Mouse (Mus musculus) limb, embryonic 12.5 days (tissue): ENCODE measurements around the gene Rap1gap. TPM values are rescaled to one million over a fixed set of nuclear protein-coding genes. Genes with fewer than 3 reads are reported as not detected.

Source experiments
- ATAC-seq: fragments of 200-750 bp; cut with Nextera tagmentation; 2 replicates; pipeline ENCODE4 v1.8.0; 2017; ENCODE audit warnings: low read depth, moderate TSS enrichment; ENCODE audit not compliant: insufficient number of reproducible peaks, insufficient read depth, low FRiP score, low TSS enrichment
- H3K27ac ChIP-seq: fragments of 300-500 bp; sonication (generic); 2 replicates; pipeline ENCODE4 v1.5.1; 2016; ENCODE audit warnings: mild to moderate bottlenecking, moderate library complexity
- H3K27me3 ChIP-seq: fragments of 300-500 bp; sonication (generic); 2 replicates; pipeline ENCODE4 v1.6.1; 2016; ENCODE audit warnings: mild to moderate bottlenecking, moderate library complexity
- H3K36me3 ChIP-seq: fragments of 300-500 bp; sonication (generic); 2 replicates; pipeline ENCODE4 v1.6.1; 2016; ENCODE audit warnings: mild to moderate bottlenecking, moderate library complexity
- H3K4me1 ChIP-seq: fragments of 300-500 bp; sonication (generic); replicated peaks from 2 replicates; pipeline ENCODE4 v1.6.1; 2016
- H3K4me2 ChIP-seq: fragments of 300-500 bp; sonication (generic); 2 replicates; pipeline ENCODE4 v1.6.1; 2016; ENCODE audit warnings: mild to moderate bottlenecking, moderate library complexity
- H3K4me3 ChIP-seq: fragments of 300-500 bp; sonication (generic); replicated peaks from 2 replicates; pipeline ENCODE4 v1.5.1; 2016; ENCODE audit warnings: mild to moderate bottlenecking
- H3K9ac ChIP-seq: fragments of 300-500 bp; sonication (generic); replicated peaks from 2 replicates; pipeline ENCODE4 v1.6.1; 2016; ENCODE audit warnings: mild to moderate bottlenecking, moderate library complexity
- H3K9me3 ChIP-seq: fragments of 300-500 bp; sonication (generic); 2 replicates; pipeline ENCODE4 v1.6.1; 2016; ENCODE audit warnings: mild to moderate bottlenecking, moderate library complexity
- WGBS: fragments of 180-500 bp; shearing (Covaris S2); methylation state at CpG from one replicate; pipeline ENCODE4 v1.1.7; 2016; 5-methylcytosine and 5-hydroxymethylcytosine counted together
- polyA plus RNA-seq: library from polyadenylated mRNA; unstranded; fragments of >200 nt; fragmentation: Nextera tagmentation; extraction: Ambion mirVana; gene quantifications from 2 replicates; pipeline ENCODE4 v1.2.1, GENCODE M21; 2016

The Rap1gap gene
- polyA plus RNA-seq, 1 experiment from 2014 or later, result 5.9 TPM

GRCm38 (mm10) chr4:137778397-137779184 is 114.1 kb downstream of the Rap1gap start:
- no peak for ATAC-seq
- H3K4me1 ChIP-seq, result peaks cover 11% of the 10 kb centered on the region
- no peaks in the 10 kb centered on the region for H3K27me3 ChIP-seq
- no peak overlapping the region for H3K9ac ChIP-seq
- H3K4me2 ChIP-seq, result no peak overlapping the region
- H3K9me3 ChIP-seq, result no peaks in the 10 kb centered on the region
- no peak overlapping the region for H3K27ac ChIP-seq
- 79% methylated on average over 17 of the region's 17 CpGs for WGBS
- H3K36me3 ChIP-seq, result no peaks in the 10 kb centered on the region
- H3K4me3 ChIP-seq, result no peak overlapping the region

Other genes with a start within 250 kb of the Rap1gap start
- not detected in 2 replicates for gene Cela3b, start 234.2 kb upstream of the Rap1gap start, polyA plus RNA-seq
- gene 1700013G24Rik, start 211.4 kb upstream of the Rap1gap start, polyA plus RNA-seq, result not detected in 2 replicates
- 14.3 and 18.8 TPM in 2 replicates for gene Hspg2, start 196.0 kb upstream of the Rap1gap start, polyA plus RNA-seq
- gene Ldlrad2, start 90.2 kb upstream of the Rap1gap start, polyA plus RNA-seq, result not detected in 2 replicates
- 90.7 and 100 TPM in 2 replicates for gene Usp48, start 71.0 kb upstream of the Rap1gap start, polyA plus RNA-seq
- gene Alpl, start 131.7 kb downstream of the Rap1gap start, polyA plus RNA-seq, result 2.3 and 4.3 TPM in 2 replicates
- gene Ece1, start 197.5 kb downstream of the Rap1gap start, polyA plus RNA-seq, result 23.9 and 24.5 TPM in 2 replicates